Comparison of ENCODE assay signal across 17 mouse cellular contexts in genomic region chr15:7066752-7067151, GRCm38 (mm10).
"Had no signal": no experiment of that assay in that cellular context is flagged by ENCODE, and none has a peak within 500 bp of the region (broad histone marks: within the 10 kb centered on the region; RNA-seq: fewer than 3 reads in every experiment).

No protein-coding gene starts in this region.

- H3K9me3 ChIP-seq: lung, embryonic 15.5 days; megakaryocyte, embryonic 14.5 days; midbrain, embryonic 12.5 days; midbrain, embryonic 15.5 days; neural tube, embryonic 12.5 days; stomach, embryonic 15.5 days had no signal

- DNase-seq: liver, postnatal 0 days; lung, adult 2 months; lung, postnatal 14 days; lung, postnatal 36 days; right cerebral cortex, postnatal 14 days; thymus, adult 2 months; thymus, postnatal 25 days; thymus, postnatal 4 days had no signal

- H3K4me1 ChIP-seq: lung, embryonic 15.5 days; stomach, embryonic 15.5 days had no signal

- H3K36me3 ChIP-seq: lung, embryonic 15.5 days; midbrain, embryonic 12.5 days; midbrain, embryonic 15.5 days; neural tube, embryonic 12.5 days; stomach, embryonic 15.5 days had no signal

- H3K4me2 ChIP-seq: lung, embryonic 15.5 days; midbrain, embryonic 12.5 days; midbrain, embryonic 15.5 days; neural tube, embryonic 12.5 days; stomach, embryonic 15.5 days had no signal

- H3K4me3 ChIP-seq: lung, embryonic 15.5 days; megakaryocyte, embryonic 14.5 days; midbrain, embryonic 12.5 days; midbrain, embryonic 15.5 days; neural tube, embryonic 12.5 days; stomach, embryonic 15.5 days had no signal

- H3K27me3 ChIP-seq: lung, embryonic 15.5 days; midbrain, embryonic 15.5 days; neural tube, embryonic 12.5 days; stomach, embryonic 15.5 days had no signal

- ATAC-seq: liver, postnatal 0 days; lung, postnatal 0 days; midbrain, embryonic 15.5 days had no signal

- H3K9ac ChIP-seq: liver, postnatal 0 days; lung, embryonic 15.5 days; midbrain, embryonic 12.5 days; midbrain, embryonic 15.5 days; neural tube, embryonic 12.5 days; stomach, embryonic 15.5 days had no signal

- H3K27ac ChIP-seq: lung, embryonic 15.5 days; macrophage; midbrain, embryonic 12.5 days; midbrain, embryonic 15.5 days; neural tube, embryonic 12.5 days; stomach, embryonic 15.5 days; stomach, postnatal 0 days had no signal
